Mouse (Mus musculus) layer of hippocampus, postnatal 14 days (tissue): ENCODE measurements around the gene Ahcyl1. TPM values are rescaled to one million over a fixed set of nuclear protein-coding genes. Genes with fewer than 3 reads are reported as not detected.
A peak's percentile ranks its signal among the peaks of the same experiment; 100 is the strongest.
"Not testable (repeated sequence)": the region's sequence is repeated elsewhere in the genome, so short reads cannot be mapped to it uniquely, and the experiment has no call there.

Experiments used
- DNase-seq, 2 experiments: peaks; one replicate each; pipeline ENCODE4 v3.0.0; 2021 to 2022; ENCODE audit warnings: low spot score in 2 of 2, mixed read lengths in 1 of 2
- long read RNA-seq, 2 experiments: library from polyadenylated mRNA; stranded (forward); transcript quantifications; one replicate each; pipeline ENCODE4 v2.0.0; 2021
- total RNA-seq, 2 experiments: library from RNA; stranded (reverse); gene quantifications; 2 replicates each; pipeline ENCODE4 v1.2.3; 2021

Ahcyl1 gene
- total RNA-seq, result 100 to 1,000 TPM; 331 to 365 TPM
- long read RNA-seq, experiment 1, transcript Ahcyl1-205 (10 exons, 1,689 nt), result minor isoform, 6 of 518 reads
- long read RNA-seq, experiment 1, transcript Ahcyl1-201 (17 exons, 3,863 nt), result major isoform, 426 of 518 reads
- long read RNA-seq, experiment 1, partial matches to known transcripts, result 31 of 518 reads
- long read RNA-seq, experiment 1, other reads (novel, unspliced or antisense), result 55 of 518 reads
- long read RNA-seq, experiment 2, transcript Ahcyl1-201 (17 exons, 3,863 nt), result major isoform, 354 of 426 reads
- long read RNA-seq, experiment 2, partial matches to known transcripts, result 21 of 426 reads
- long read RNA-seq, experiment 2, other reads (novel, unspliced or antisense), result 51 of 426 reads

- peak; percentile 99 to 100 for DNase-seq
These were observed at the start of gene Ahcyl1 for GRCm38 (mm10) chr3:107695948-107696881. Ahcyl1 (minus strand) TSS chr3:107696560.

DNA sequence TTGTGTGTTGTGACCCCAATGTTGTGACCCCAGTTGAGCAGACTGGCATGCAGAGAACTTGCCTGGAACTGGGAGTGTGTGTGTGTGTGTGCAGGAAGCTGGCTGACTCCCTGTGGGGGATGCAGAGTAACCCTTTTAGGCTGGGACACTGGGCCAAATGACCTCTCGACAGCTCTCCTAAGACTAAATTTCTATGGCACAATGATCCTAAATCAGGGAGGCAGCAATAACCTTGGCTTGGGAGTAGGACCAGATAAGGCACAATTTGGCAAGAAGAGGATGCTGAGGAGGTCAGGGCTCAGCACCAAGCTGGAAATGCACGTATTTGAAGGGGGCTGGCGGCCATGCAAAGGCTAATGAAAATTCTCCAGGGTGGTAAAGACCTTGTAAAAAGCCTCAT is 49.7 kb upstream of the Ahcyl1 start:
- no peak for DNase-seq

DNA sequence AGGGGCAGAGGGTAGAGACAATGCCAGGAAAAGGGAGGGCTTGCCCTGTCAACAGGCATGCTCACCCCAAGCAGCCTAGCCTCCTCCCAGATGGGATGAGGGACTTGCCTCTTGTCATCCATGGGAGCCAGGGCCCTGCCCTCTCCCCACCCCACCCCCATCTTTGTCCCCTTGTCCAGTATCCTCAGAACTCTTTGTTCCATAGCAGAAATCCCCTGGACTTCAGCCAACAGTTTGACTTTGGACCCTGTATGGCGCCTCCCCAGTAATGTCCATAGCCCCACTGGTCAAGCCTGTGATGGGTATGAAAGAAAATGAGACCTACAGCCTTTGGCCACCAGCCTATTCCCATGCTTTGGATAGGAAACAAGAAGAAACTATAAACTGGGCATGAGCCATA is 47.3 kb upstream of the Ahcyl1 start:
- DNase-seq, result no peak

DNA sequence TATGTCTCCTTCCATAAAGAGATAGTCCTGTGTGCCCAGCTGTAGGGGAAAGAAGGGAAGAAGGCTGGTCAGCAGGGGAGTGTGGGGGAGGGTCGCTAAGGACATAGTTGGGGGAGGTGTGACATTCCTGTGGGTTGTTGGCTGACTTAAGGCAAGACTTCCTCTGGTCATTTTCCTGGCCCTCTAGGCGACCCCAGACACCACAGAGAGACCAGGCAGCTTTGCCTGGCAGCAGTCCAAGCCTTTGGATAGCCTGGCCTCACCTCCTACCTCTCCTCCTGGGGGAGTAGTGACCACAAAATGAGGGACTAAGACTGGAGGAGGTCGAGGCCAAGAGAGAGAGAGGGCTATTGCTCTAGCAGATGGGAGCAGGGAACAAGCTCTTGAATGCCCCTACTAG is 46.7 kb upstream of the Ahcyl1 start:
- DNase-seq, result no peak

- no peak for DNase-seq
These were observed 45.8 kb upstream of the Ahcyl1 start for GRCm38 (mm10) chr3:107742071-107742710.

DNA sequence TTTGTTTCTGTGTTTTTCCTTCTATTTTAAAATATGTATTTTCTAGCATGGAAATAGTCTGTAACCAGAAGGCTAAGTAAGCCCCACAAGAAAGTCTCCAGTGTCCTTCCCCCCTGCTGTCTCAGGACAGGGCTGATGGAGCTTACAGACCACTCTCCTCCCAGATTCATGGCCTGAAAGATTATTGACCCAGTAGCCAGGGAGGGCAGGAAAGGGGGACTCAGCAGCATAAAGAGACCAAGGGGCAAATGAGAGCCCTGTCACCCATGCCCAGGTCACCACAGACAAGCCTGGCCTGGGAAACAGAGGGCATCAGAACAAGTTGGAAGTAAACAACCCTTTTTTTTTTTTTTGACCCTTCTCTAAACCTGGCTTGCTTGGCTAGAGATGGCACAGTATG is 45.0 kb upstream of the Ahcyl1 start:
- no peak for DNase-seq

DNA sequence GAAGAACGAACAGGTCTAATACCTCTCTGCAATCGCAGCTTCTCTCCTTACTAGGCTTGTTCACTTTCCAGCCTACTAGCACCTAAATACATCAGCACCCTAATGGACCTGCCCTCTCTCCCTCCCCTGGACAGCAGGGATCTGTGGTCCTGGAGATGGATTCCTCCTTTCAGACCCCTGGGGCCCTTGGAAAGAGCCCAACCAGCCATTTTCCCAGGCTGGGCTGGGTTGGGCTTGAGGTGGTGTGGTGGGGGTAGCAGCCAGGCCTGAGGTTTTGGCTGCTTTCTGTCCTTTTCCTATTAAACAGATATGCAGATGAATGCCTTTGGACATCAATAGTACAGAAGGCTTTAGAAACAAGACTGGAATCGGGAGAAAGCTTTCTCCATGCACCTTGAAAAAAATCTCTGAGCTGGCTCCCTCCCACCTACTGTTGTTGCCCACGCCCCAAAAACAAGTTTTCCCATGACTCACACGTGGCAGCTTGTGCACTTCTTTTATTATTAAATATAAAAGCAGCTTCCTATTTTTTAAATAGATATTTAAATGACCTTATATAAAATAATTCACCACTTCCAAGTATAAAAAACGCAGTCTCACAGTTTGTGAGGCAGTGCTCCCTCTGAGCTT is 44.3 kb upstream of the Ahcyl1 start:
- peak; percentile 49 to 50 for DNase-seq

GRCm38 (mm10) chr3:107739966-107740365 is 43.6 kb upstream of the Ahcyl1 start:
- no peak for DNase-seq

GRCm38 (mm10) chr3:107739456-107739855 is 43.1 kb upstream of the Ahcyl1 start:
- DNase-seq, result no peak

DNA sequence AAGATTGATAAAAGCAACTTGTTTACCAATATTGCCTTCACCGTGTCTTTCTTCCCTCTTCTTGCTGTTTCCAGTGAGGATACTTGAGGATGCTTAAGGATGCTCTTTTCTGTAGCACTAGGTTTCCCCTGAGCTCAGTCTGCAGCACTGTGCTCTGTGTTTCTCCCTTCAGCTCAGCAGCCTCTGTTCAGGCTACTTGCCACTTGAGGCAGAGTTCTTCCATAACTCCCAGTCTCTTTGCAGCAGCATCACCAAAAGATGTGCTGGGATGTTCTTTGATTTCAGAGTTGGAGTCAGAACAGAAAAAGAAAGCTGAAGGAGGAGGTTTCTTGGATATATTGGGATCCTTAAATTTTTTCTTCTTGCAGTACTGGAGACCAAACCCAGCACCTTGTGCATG is 42.3 kb upstream of the Ahcyl1 start:
- no peak for DNase-seq

DNA sequence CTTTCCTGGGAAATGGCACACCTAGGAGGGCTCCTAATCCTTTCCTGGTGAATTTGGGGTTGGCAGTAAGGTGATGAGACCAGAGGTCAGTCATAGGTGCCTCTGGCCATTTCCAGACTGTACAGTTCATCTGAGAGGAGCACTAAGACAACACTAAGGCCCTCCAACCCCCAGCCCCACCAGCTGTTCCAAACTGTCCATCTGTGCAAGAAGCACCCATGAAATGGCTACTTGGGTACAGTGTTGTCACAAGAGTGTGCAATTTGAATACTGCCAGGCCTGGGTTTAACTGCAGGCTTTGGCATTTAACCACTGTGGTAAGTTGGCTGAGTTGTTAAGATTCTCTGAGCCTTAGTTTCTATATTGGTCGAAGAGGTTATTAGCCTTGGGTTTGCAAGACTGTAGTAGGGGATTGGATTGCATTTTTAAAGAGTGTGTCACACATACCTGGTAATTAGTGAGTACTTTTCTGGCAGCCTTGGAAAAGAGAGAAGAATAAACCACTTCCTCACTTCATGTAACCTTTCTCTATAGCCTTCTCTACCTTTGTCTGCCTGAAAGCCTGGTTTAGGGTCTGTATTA is 41.3 kb upstream of the Ahcyl1 start:
- DNase-seq, result no peak

DNA sequence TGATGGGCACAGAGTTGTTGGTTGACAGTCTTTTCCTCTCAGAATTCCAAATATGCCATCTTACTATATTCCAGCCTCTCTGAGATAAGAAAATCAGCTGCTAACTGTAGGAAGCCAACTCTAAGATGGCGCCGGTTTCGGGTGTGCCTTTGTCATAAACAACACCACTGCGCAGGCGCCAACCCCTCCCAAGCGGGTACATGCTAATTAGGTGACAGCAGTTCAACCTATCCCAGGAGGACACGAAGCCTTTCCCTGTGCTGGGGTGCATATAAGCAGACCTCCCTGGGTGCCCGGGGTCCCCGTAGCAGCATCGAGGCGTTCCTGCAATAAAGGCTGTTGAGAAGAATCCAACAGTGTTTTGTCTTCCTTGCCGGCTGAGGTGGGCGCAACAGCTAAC is 39.3 kb upstream of the Ahcyl1 start:
- DNase-seq, result not testable (repeated sequence)

GRCm38 (mm10) chr3:107733329-107733728 is 37.0 kb upstream of the Ahcyl1 start:
- no peak for DNase-seq

DNA sequence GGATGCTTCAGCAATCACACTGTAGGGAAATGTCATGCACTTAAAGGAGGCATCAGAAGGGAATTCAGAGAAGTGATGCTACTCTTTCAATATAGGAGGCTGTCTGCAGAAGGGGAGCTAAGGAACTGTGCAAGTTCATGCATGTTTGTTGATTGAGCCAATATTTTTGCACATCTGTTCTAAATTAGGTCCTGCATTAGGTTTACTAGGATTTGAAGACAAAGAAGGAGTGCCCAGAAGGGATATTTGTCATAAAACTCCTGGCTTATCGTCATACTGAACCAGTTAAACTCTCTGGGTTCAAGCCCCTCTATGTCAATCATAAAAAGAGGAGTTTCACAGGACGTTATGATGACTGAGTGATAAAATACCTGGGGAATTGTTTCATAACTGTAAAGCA is 33.9 kb upstream of the Ahcyl1 start:
- DNase-seq, result no peak

GRCm38 (mm10) chr3:107728509-107728908 is 32.1 kb upstream of the Ahcyl1 start:
- no peak for DNase-seq

- DNase-seq, result no peak
These were observed 19.6 kb upstream of the Ahcyl1 start for GRCm38 (mm10) chr3:107715971-107716370.

DNA sequence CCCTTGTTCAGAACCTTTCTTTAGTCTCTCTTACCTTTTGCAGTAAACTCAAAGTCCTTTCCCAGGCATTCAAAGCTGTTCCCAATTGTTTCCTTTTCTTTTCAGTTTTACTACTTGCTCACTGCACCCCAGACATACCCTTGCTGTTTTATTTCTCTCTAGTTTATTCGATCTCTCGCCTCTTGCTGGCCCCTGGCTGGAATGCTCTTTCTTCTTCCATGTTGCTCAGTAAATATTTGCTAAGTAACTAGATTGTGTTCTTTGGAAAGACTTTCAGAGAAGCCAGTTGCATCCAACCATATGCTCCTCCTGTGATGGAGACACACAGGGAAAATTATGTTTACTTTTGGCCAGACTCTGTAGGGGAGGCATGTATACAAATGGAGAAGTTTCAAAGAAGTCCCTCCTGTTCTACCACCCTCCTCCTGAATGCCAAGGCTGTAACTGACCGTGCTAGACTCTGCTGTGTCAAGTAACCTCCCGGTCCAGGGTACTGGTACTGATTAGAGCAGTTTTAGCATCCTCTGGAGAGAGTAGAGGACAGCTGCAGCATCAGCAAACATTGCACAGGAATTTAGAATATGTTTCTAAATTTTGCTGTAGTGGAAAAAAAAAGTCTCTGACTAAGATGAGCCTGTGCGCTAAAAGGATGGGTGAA is 18.0 kb upstream of the Ahcyl1 start:
- no peak for DNase-seq

DNA sequence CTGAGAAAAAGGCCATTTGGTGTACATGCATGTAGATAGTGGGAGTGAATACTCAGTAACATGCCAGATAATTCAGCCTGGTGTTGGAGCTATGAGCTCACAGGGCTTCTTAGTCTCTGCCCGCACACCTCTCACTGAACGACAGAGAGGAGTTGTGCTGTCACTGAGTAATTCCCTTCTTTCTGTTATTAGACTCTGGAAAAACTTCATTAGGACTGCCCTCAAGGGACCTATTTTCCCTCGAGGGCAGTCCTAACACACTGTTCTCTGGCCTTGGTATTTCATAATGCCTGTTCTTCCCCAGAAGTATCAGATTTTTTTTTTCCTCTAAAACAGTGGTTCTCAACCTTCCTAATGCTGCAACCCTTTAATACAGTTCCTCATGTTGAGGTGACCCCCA is 15.7 kb upstream of the Ahcyl1 start:
- DNase-seq, result no peak

- DNase-seq, result no peak
These were observed 12.8 kb upstream of the Ahcyl1 start for GRCm38 (mm10) chr3:107709156-107709555.

- DNase-seq, result no peak
These were observed 10.9 kb upstream of the Ahcyl1 start for GRCm38 (mm10) chr3:107707239-107707638.
